Mouse (Mus musculus): ENCODE measurements at regions not wholly inside any gene's neighbourhood (a gene's known extent, or its start where the extent isn't known, plus 50 kb on each side); places are given as distances from the start of the nearest gene placed in this dataset.
"Not testable (repeated sequence)": the region's sequence is repeated elsewhere in the genome, so short reads cannot be mapped to it uniquely, and the experiment has no call there.

DNA sequence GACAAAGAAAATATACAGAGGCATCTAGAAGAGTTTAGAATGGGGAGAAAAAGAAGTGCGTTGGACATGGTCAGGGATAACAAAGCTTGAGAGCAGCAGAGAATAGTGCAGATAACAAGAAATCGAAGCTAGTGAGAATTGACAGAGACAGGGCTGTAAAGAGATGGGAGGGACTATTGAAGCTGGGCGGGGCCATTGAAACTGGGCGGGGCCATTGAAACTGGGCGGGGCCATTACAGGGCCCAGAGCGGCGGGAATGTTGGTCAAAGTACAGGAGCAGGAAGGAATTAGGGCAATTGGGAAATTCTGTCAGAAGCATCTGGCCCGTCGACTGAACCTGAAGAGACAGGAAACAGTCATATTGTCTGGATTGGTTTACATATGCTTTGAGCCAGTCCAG, 243.3 kb upstream of the Srek1ip1 start:
- no peaks in the 10 kb centered on the region for H3K36me3 ChIP-seq (ENCODE audit: control insufficient read depth, insufficient read depth, low read length)
- no peak for ATAC-seq
- no peak overlapping the region for H3K4me2 ChIP-seq (ENCODE audit: low read length)
- 75% methylated on average over 9 of the region's 9 CpGs for WGBS
- no peak overlapping the region for H3K4me3 ChIP-seq (ENCODE audit: low read length)
- no peak overlapping the region for H3K9ac ChIP-seq (ENCODE audit: low read depth, low read length)
- H3K27me3 ChIP-seq (replicated peaks; ENCODE audit: control insufficient read depth, insufficient read depth, low read length): no peaks in the 10 kb centered on the region
- H3K9me3 ChIP-seq (ENCODE audit: control insufficient read depth, low read length): no peaks in the 10 kb centered on the region
- H3K27ac ChIP-seq (ENCODE audit: low read depth, low read length): no peak overlapping the region
- no peaks in the 10 kb centered on the region for H3K4me1 ChIP-seq (ENCODE audit: control insufficient read depth, insufficient read depth, low read depth, low read length)

DNA sequence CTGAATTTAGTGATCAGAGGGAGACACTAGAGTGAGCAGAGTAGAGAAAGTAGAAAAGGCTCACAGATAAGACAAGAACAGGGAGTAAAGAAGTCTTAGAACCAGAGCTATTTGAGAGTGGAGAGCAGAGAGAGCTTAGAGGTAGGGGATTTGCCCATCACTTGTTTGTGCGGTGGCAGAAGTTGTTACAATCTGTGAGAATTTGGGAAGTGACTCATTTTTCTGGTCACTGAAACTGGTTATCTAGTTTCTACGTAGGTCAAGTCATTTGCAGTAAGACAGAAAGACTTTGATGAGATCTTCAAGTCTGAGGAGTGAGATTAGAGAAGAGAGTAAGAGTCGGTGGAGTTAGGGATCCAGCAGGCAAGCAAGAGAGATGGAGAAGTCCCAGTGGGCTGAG, 239.0 kb upstream of the Srek1ip1 start:
- no peak for ATAC-seq
- Histone ChIP-seq H3K36me3 (ENCODE audit: control insufficient read depth, insufficient read depth, low read length) (no peaks in the 10 kb centered on the region), H3K27ac (ENCODE audit: low read depth, low read length) (no peak overlapping the region), H3K4me3 (ENCODE audit: low read length) (no peak overlapping the region), H3K27me3 (replicated peaks; ENCODE audit: control insufficient read depth, insufficient read depth, low read length) (no peaks in the 10 kb centered on the region), H3K9me3 (ENCODE audit: control insufficient read depth, low read length) (no peaks in the 10 kb centered on the region), H3K4me2 (ENCODE audit: low read length) (no peak overlapping the region), H3K9ac (ENCODE audit: low read depth, low read length) (no peak overlapping the region), H3K4me1 (ENCODE audit: control insufficient read depth, insufficient read depth, low read depth, low read length) (no peaks in the 10 kb centered on the region)
- 92% methylated on average over 3 of the region's 3 CpGs for WGBS

DNA sequence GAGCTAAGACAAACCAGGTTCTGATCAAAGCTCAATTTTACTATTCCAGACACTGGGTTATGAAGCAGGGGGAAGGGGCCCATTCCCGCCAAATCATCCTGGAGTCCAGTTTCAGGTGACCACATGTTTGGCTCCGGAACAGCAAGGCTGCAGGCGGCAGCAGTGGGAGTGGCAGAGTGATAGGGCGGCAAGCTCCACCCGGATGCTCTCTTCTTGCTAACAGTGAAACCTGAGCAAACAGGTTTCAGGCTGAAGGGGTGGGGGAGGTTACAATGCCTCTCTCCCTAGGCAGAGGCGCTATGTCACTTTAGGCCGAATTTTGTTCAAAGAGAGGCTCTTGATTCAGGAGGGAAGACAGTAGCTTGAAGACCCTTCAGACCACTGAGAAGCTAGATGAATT, 235.7 kb upstream of the Srek1ip1 start:
- H3K36me3 ChIP-seq (ENCODE audit: control insufficient read depth, insufficient read depth, low read length); H3K27ac ChIP-seq (ENCODE audit: low read depth, low read length); H3K4me1 ChIP-seq (ENCODE audit: control insufficient read depth, insufficient read depth, low read depth, low read length); H3K9ac ChIP-seq (ENCODE audit: low read depth, low read length); ATAC-seq; H3K27me3 ChIP-seq (replicated peaks; ENCODE audit: control insufficient read depth, insufficient read depth, low read length); H3K4me3 ChIP-seq (ENCODE audit: low read length); H3K4me2 ChIP-seq (ENCODE audit: low read length); H3K9me3 ChIP-seq (ENCODE audit: control insufficient read depth, low read length): not testable (repeated sequence)
- WGBS: 50% methylated on average over 7 of the region's 7 CpGs

DNA sequence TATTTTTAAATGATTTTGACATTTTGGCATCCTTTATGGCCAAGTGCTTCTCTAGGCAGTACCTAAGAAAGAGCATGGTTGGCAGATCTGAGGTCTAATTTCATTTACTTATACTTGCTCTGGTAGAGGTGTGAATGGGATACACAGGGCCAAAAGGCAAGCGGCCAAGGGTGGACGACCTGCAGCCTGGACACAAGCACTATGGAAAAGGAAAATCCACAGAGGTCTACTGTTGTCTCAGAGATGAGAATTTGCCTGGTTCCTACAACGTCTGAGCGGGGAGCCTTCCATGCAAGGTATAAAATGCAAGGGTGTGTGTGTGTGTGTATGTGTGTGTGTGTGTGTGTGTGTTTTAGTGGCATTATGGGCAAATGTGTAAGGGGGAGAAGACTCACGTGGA, 232.4 kb upstream of the Srek1ip1 start:
- WGBS: 89% methylated on average over 5 of the region's 5 CpGs
- no peak overlapping the region for H3K4me3 ChIP-seq (ENCODE audit: low read length)
- H3K36me3 ChIP-seq (ENCODE audit: control insufficient read depth, insufficient read depth, low read length): no peaks in the 10 kb centered on the region
- no peak overlapping the region for H3K27ac ChIP-seq (ENCODE audit: low read depth, low read length)
- H3K4me1 ChIP-seq (ENCODE audit: control insufficient read depth, insufficient read depth, low read depth, low read length): no peaks in the 10 kb centered on the region; the same call in 1 of the 2 replicates
- ATAC-seq: no peak
- H3K9ac ChIP-seq (ENCODE audit: low read depth, low read length): no peak overlapping the region
- no peak overlapping the region; the same call in 1 of the 2 replicates for H3K4me2 ChIP-seq (ENCODE audit: low read length)
- no peaks in the 10 kb centered on the region for H3K27me3 ChIP-seq (replicated peaks; ENCODE audit: control insufficient read depth, insufficient read depth, low read length)
- H3K9me3 ChIP-seq (ENCODE audit: control insufficient read depth, low read length): no peaks in the 10 kb centered on the region

DNA sequence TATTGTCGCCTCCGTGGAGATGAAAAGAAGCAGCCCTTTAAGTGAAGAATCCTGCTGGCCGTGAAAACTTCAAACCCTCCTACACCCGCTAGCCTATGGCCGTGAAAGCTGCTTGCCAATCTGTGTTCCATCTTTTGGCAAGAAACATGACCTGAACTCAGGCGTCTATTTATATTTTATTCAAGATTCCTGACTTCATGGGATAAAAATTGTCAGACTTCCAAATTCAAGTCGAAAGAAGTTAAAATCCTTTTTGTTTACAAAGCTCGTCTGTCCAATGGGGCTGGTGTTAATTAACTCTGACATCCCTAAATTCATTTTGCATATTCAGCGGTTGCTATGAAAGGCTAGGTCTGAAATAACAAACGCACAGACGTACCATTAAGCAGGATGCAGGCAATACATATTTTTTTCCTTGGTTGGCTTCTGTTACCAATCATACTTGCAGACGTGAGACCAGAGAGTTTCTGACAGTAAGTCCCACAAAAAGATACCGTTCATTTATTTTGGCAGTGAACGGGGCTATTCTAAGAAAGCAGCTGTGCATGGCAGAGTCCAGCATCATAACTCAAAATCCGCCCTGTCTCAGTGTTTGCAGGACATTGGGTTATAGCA, 231.7 kb upstream of the Srek1ip1 start:
- H3K36me3 ChIP-seq (ENCODE audit: control insufficient read depth, insufficient read depth, low read length): no peaks in the 10 kb centered on the region
- no peaks in the 10 kb centered on the region for H3K9me3 ChIP-seq (ENCODE audit: control insufficient read depth, low read length)
- peak overlapping the region; percentile 12 for H3K4me2 ChIP-seq (ENCODE audit: low read length)
- H3K27ac ChIP-seq (ENCODE audit: low read depth, low read length): no peak overlapping the region
- no peak overlapping the region for H3K9ac ChIP-seq (ENCODE audit: low read depth, low read length)
- peak; percentile 58; the same call in 1 of the 2 replicates for ATAC-seq
- WGBS: 51% methylated on average over 15 of the region's 15 CpGs
- H3K27me3 ChIP-seq (replicated peaks; ENCODE audit: control insufficient read depth, insufficient read depth, low read length): no peaks in the 10 kb centered on the region
- no peak overlapping the region for H3K4me3 ChIP-seq (ENCODE audit: low read length)
- H3K4me1 ChIP-seq (ENCODE audit: control insufficient read depth, insufficient read depth, low read depth, low read length): no peaks in the 10 kb centered on the region; the same call in 1 of the 2 replicates

DNA sequence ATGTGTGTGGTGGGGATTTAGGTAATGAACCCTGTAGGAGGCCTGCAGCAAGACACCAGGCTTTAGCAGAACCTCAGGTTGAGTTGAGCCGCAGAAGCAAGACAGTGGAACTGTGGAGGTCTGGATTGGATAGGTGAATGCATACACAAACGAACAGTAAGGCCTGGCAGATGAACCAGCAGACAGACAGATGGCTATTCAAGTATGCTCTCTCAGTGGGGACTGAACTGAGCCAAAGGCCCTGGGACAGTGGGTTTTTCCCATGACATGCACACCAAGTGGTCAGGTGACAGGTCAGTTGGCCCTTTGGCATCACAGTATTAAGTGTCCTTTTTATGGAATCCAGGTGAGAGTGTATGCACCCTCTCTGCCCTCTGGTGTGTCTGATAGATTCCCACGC, 229.7 kb upstream of the Srek1ip1 start:
- Histone ChIP-seq H3K36me3 (ENCODE audit: control insufficient read depth, insufficient read depth, low read length) (no peaks in the 10 kb centered on the region), H3K9me3 (ENCODE audit: control insufficient read depth, low read length) (no peaks in the 10 kb centered on the region), H3K27ac (ENCODE audit: low read depth, low read length) (no peak overlapping the region), H3K4me1 (ENCODE audit: control insufficient read depth, insufficient read depth, low read depth, low read length) (no peaks in the 10 kb centered on the region; the same call in 1 of the 2 replicates), H3K27me3 (replicated peaks; ENCODE audit: control insufficient read depth, insufficient read depth, low read length) (no peaks in the 10 kb centered on the region), H3K9ac (ENCODE audit: low read depth, low read length) (no peak overlapping the region), H3K4me2 (ENCODE audit: low read length) (no peak overlapping the region), H3K4me3 (ENCODE audit: low read length) (no peak overlapping the region)
- ATAC-seq: no peak
- 59% methylated on average over 3 of the region's 3 CpGs for WGBS

DNA sequence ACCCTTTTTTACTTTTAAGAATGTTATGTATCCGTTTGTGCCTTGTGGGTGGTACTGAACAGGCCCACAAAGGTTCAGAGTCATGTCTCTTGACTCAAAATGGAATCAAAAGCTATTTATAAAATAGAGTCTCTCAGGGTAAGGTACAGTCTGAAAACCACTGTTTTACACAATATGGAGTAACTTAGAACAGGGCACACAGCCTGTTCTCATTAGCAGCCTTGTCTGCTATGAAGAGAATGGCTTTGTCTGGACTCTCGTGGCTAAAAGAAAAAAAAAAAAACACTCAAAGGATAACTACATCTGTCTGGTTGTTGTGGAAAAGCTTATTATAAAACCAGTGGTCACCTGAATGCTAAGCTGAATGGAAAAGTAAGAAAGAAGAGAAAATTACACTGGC, 229.3 kb upstream of the Srek1ip1 start:
- Histone ChIP-seq H3K27me3 (replicated peaks; ENCODE audit: control insufficient read depth, insufficient read depth, low read length) (no peaks in the 10 kb centered on the region), H3K4me2 (ENCODE audit: low read length) (no peak overlapping the region), H3K9ac (ENCODE audit: low read depth, low read length) (no peak overlapping the region), H3K4me1 (ENCODE audit: control insufficient read depth, insufficient read depth, low read depth, low read length) (no peaks in the 10 kb centered on the region; the same call in 1 of the 2 replicates), H3K9me3 (ENCODE audit: control insufficient read depth, low read length) (no peaks in the 10 kb centered on the region), H3K27ac (ENCODE audit: low read depth, low read length) (no peak overlapping the region), H3K4me3 (ENCODE audit: low read length) (no peak overlapping the region), H3K36me3 (ENCODE audit: control insufficient read depth, insufficient read depth, low read length) (no peaks in the 10 kb centered on the region)
- no peak for ATAC-seq
- WGBS: 48% methylated on average over 2 of the region's 2 CpGs

DNA sequence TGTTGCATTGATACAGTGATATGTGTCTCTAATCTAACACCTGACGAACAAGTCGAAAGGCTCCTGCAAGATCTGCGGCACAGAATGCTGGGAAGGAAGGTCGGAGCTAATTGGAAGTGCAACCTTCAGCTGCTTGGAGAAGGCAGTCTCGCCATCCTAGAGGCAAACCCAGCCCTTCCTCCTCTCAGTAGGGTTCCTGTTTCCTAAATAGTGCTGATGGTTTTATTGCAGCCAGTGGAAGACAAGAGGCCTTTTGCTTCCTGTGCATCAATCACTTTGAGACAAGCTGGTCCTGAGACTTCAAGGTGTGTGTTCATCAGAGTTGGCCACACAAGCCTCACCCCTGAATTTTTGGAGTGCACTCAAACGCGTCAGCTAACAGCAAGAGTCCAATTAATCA, 228.4 kb upstream of the Srek1ip1 start:
- H3K4me2 ChIP-seq (ENCODE audit: low read length): no peak overlapping the region
- H3K4me1 ChIP-seq (ENCODE audit: control insufficient read depth, insufficient read depth, low read depth, low read length): no peaks in the 10 kb centered on the region; the same call in 1 of the 2 replicates
- H3K9me3 ChIP-seq (ENCODE audit: control insufficient read depth, low read length): no peaks in the 10 kb centered on the region
- WGBS: 40% methylated on average over 7 of the region's 7 CpGs
- H3K27me3 ChIP-seq (replicated peaks; ENCODE audit: control insufficient read depth, insufficient read depth, low read length): no peaks in the 10 kb centered on the region
- no peak overlapping the region for H3K4me3 ChIP-seq (ENCODE audit: low read length)
- 0 out of 2 replicates have a peak, but pooled peaks have one; percentile 17 for ATAC-seq
- H3K27ac ChIP-seq (ENCODE audit: low read depth, low read length): no peak overlapping the region
- no peaks in the 10 kb centered on the region for H3K36me3 ChIP-seq (ENCODE audit: control insufficient read depth, insufficient read depth, low read length)
- H3K9ac ChIP-seq (ENCODE audit: low read depth, low read length): no peak overlapping the region

DNA sequence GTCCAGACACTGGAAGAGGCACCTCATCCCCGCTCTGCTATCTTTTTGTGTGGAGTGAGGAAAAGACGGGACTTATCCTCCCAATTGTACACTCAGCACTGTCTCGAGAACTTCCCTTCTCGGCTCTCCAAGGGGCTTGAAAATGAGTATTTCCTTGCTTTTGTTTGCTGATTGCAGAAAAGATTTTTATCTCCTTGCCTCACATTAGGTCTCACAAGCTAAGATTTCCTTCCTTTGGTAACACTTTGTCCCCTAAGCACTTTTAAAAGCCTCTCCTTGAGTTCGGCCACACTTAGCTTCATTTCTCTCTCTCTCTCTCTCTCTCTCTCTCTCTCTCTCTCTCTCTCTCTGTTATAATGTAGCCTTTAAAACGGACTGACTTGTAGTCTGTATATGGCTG, 222.5 kb upstream of the Srek1ip1 start:
- H3K27me3 ChIP-seq (replicated peaks; ENCODE audit: control insufficient read depth, insufficient read depth, low read length): no peaks in the 10 kb centered on the region
- H3K36me3 ChIP-seq (ENCODE audit: control insufficient read depth, insufficient read depth, low read length): no peaks in the 10 kb centered on the region
- H3K4me3 ChIP-seq (ENCODE audit: low read length): no peak overlapping the region
- no peaks in the 10 kb centered on the region for H3K9me3 ChIP-seq (ENCODE audit: control insufficient read depth, low read length)
- no peaks in the 10 kb centered on the region for H3K4me1 ChIP-seq (ENCODE audit: control insufficient read depth, insufficient read depth, low read depth, low read length)
- 62% methylated on average over 6 of the region's 6 CpGs for WGBS
- H3K9ac ChIP-seq (ENCODE audit: low read depth, low read length): no peak overlapping the region
- no peak overlapping the region for H3K4me2 ChIP-seq (ENCODE audit: low read length)
- no peak for ATAC-seq
- H3K27ac ChIP-seq (ENCODE audit: low read depth, low read length): no peak overlapping the region

DNA sequence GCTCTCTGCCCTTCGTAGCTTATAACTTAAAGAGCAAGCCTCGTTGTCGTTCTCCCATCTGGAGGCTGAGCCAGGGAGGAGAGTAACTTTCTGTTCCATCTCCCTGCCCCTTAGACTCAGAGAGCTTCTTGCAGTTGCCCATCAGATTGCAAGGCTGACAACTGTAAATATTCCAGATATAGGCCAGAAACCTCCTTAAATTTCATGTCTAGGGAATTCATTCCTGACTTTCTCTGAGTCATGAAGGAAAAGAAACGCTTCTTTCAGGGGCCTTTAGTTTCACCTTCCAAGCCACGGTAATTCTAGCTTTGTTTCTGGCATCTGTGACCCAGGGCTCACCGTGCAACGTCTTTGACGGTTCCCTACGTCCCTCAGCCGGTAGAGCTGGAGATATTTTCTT, 220.0 kb upstream of the Srek1ip1 start:
- 72% methylated on average over 10 of the region's 10 CpGs for WGBS
- Histone ChIP-seq H3K4me3 (ENCODE audit: low read length) (no peak overlapping the region), H3K27ac (ENCODE audit: low read depth, low read length) (no peak overlapping the region), H3K27me3 (replicated peaks; ENCODE audit: control insufficient read depth, insufficient read depth, low read length) (no peaks in the 10 kb centered on the region), H3K4me2 (ENCODE audit: low read length) (no peak overlapping the region), H3K9me3 (ENCODE audit: control insufficient read depth, low read length) (no peaks in the 10 kb centered on the region), H3K36me3 (ENCODE audit: control insufficient read depth, insufficient read depth, low read length) (no peaks in the 10 kb centered on the region), H3K9ac (ENCODE audit: low read depth, low read length) (no peak overlapping the region), H3K4me1 (ENCODE audit: control insufficient read depth, insufficient read depth, low read depth, low read length) (no peaks in the 10 kb centered on the region)
- no peak for ATAC-seq

All from hindbrain, embryonic 16.5 days (tissue).